ENCODE assay signal across 15 mouse cellular contexts in the genomic region with DNA sequence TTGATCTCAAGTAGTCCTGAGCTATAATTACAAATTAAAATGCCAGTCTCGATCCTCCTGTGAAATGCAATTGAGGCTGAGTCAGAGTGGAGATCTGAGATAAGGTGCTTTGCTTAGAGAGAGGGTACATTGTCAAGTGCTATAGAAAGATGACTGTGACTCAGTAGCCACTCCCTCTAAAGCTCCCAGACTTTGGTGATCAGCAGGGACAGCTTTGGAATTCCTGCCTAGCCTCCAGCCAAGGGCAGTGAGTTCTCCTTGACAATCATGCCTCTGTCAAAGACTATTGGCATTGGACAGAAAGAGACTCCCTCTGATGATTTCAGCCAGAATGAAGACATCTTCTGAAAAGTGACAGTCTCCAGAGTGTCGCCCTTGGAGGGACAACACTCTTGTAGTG.
"Had no signal": no experiment of that assay in that cellular context is flagged by ENCODE, and none has a peak within 500 bp of the region (broad histone marks: within the 10 kb centered on the region; RNA-seq: fewer than 3 reads in every experiment).

No protein-coding gene starts in this region.

- H3K9ac ChIP-seq: lung, embryonic 14.5 days; midbrain, embryonic 12.5 days; neural tube, embryonic 12.5 days; stomach, embryonic 15.5 days had no signal

- H3K36me3 ChIP-seq: midbrain, embryonic 10.5 days; midbrain, embryonic 12.5 days; neural tube, embryonic 12.5 days; stomach, embryonic 15.5 days had no signal

- H3K4me3 ChIP-seq: midbrain, embryonic 10.5 days; midbrain, embryonic 12.5 days; neural tube, embryonic 12.5 days; stomach, embryonic 15.5 days had no signal

- H3K27me3 ChIP-seq: midbrain, embryonic 12.5 days; neural tube, embryonic 12.5 days; stomach, embryonic 15.5 days had no signal

- DNase-seq: lung, adult 18-20 months; lung, embryonic 14.5 days; lung, postnatal 10 days; lung, postnatal 4 days; midbrain, embryonic 14.5 days; right cerebral cortex, postnatal 14 days; thymus, adult 2 months; thymus, postnatal 25 days; thymus, postnatal 4 days had no signal

- H3K9me3 ChIP-seq: midbrain, embryonic 10.5 days; midbrain, embryonic 12.5 days; neural tube, embryonic 12.5 days; stomach, embryonic 15.5 days had no signal

- H3K4me2 ChIP-seq: lung, embryonic 14.5 days; midbrain, embryonic 12.5 days; neural tube, embryonic 12.5 days; stomach, embryonic 15.5 days had no signal

- ATAC-seq: midbrain, embryonic 16.5 days had no signal

- H3K27ac ChIP-seq: midbrain, embryonic 10.5 days; midbrain, embryonic 12.5 days; neural tube, embryonic 12.5 days; stomach, embryonic 15.5 days; stomach, postnatal 0 days had no signal
